Mouse (Mus musculus) intestine, embryonic 15.5 days (tissue): ENCODE data around the gene Rps6kb2. TPM values are rescaled to one million over a fixed set of nuclear protein-coding genes. Genes with fewer than 3 reads are reported as not detected.

Experiments
- ATAC-seq: fragments of 200-750 bp; cut with Nextera tagmentation; 2 replicates; pipeline ENCODE4 v1.8.0; 2017; ENCODE audit warnings: moderate TSS enrichment, moderate library complexity
- H3K27ac ChIP-seq: fragments of 300-500 bp; sonication (generic); 2 replicates; pipeline ENCODE4 v1.5.1; 2015; ENCODE audit warnings: mild to moderate bottlenecking, inconsistent platforms
- H3K27me3 ChIP-seq: fragments of 300-500 bp; sonication (generic); replicated peaks from 2 replicates; pipeline ENCODE4 v1.6.1; 2015; ENCODE audit warnings: inconsistent platforms
- H3K36me3 ChIP-seq: fragments of 300-500 bp; sonication (generic); 2 replicates; pipeline ENCODE4 v1.6.1; 2015; ENCODE audit warnings: inconsistent platforms
- H3K4me1 ChIP-seq: fragments of 300-500 bp; sonication (generic); replicated peaks from 2 replicates; pipeline ENCODE4 v1.6.1; 2015; ENCODE audit warnings: inconsistent platforms
- H3K4me2 ChIP-seq: fragments of 300-500 bp; sonication (generic); replicated peaks from 2 replicates; pipeline ENCODE4 v1.6.1; 2015; ENCODE audit warnings: mild to moderate bottlenecking, inconsistent platforms
- H3K4me3 ChIP-seq: fragments of 300-500 bp; sonication (generic); replicated peaks from 2 replicates; pipeline ENCODE4 v1.5.1; 2015; ENCODE audit warnings: inconsistent platforms
- H3K9ac ChIP-seq: fragments of 300-500 bp; sonication (generic); 2 replicates; pipeline ENCODE4 v1.6.1; 2015; ENCODE audit warnings: inconsistent platforms
- H3K9me3 ChIP-seq: fragments of 300-500 bp; sonication (generic); 2 replicates; pipeline ENCODE4 v1.6.1; 2016; ENCODE audit warnings: inconsistent platforms
- WGBS: fragments of 180-500 bp; shearing (Covaris S2); methylation state at CpG from one replicate; pipeline ENCODE4 v1.1.7; 2015; 5-methylcytosine and 5-hydroxymethylcytosine counted together
- polyA plus RNA-seq: library from polyadenylated mRNA; unstranded; fragments of >200 nt; fragmentation: Nextera tagmentation; extraction: Ambion mirVana; gene quantifications from 2 replicates; pipeline ENCODE4 v1.2.1, GENCODE M21; 2015

The Rps6kb2 gene
- 40.7 and 41.9 TPM in 2 replicates for polyA plus RNA-seq

- Histone ChIP-seq H3K9me3 (no peaks in the 10 kb centered on the region), H3K4me1 (peaks cover 10% of the 10 kb centered on the region), H3K9ac (peak within 1 kb of the TSS; percentile 72), H3K27me3 (no peaks in the 10 kb centered on the region), H3K36me3 (peaks cover 10% of the 10 kb centered on the region), H3K27ac (peak within 1 kb of the TSS; percentile 64; the same call in 1 of the 2 replicates), H3K4me2 (peak within 1 kb of the TSS; percentile 87), H3K4me3 (peak within 1 kb of the TSS; percentile 77)
- WGBS, result 6% methylated on average over 42 of the region's 42 CpGs
- ATAC-seq, result peak; percentile 90
These were observed at the start of gene Rps6kb2 for GRCm38 (mm10) chr19:4162646-4163542. Gene Rps6kb2 (minus strand): TSS chr19:4163354.

- Histone ChIP-seq H3K36me3 (no peaks in the 10 kb centered on the region), H3K4me1 (peaks cover 42% of the 10 kb centered on the region), H3K9me3 (no peaks in the 10 kb centered on the region), H3K27me3 (0 out of 2 replicates have a peak, but pooled peaks cover 3% of the 10 kb centered on the region), H3K4me2 (no peak overlapping the region), H3K9ac (peak overlapping the region; percentile 5; the same call in 1 of the 2 replicates), H3K4me3 (no peak overlapping the region), H3K27ac (no peak overlapping the region)
- WGBS, result 66% methylated on average over 4 of the region's 4 CpGs
- ATAC-seq, result no peak
These were observed 48.9 kb upstream of the Rps6kb2 start for GRCm38 (mm10) chr19:4211891-4212588.

GRCm38 (mm10) chr19:4208563-4208962 lies 45.4 kb upstream of the Rps6kb2 start:
- peaks cover 20% of the 10 kb centered on the region for H3K4me1 ChIP-seq
- WGBS, result 67% methylated on average over 5 of the region's 5 CpGs
- ATAC-seq, result no peak

DNA sequence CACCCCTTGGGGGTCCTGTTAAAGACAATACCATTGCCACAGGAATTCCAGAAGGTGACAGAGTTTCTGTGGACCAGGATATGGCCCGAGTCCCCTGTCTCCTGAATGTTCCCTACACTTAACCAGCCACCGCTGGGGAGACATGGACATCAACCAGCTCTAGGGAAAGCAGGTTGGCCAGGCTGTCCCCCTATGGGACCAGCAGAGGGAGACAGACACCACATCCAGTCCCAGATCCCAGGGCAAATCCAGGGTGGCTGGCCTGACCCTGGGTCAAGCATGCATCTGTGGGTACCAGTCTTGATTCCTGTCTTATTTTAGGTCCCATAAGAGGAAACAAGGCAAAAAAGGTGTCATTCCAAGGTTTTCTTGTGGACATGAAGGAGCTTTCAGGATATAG lies 43.8 kb upstream of the Rps6kb2 start:
- no peaks in the 10 kb centered on the region for H3K36me3 ChIP-seq

More at GRCm38 (mm10) chr19:4208563-4208962, 45.4 kb upstream of the Rps6kb2 start:
- Histone ChIP-seq H3K36me3 (no peaks in the 10 kb centered on the region), H3K4me3 (no peak overlapping the region), H3K9ac (no peak overlapping the region), H3K9me3 (no peaks in the 10 kb centered on the region), H3K4me2 (no peak overlapping the region), H3K27ac (no peak overlapping the region), H3K27me3 (peaks cover 3% of the 10 kb centered on the region; the same call in 1 of the 2 replicates)

DNA sequence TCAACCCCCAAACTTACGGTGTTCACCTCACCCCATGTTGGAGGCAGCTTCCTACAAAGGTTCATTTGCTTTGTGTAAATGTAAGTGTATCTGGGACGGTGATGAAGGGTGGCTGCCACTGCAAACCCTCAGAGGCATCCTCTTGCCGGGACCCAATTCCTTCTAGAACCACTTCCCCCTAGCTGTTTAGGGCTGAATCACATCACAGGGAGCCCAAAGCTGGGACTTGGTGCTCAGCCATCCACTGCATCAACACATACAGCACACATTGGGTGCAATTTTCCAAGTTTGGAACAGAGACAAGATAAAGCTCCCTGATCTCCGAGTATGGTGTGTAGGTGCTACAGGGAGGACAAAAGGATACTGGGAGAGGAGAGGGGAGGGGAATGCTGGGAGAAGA lies 41.7 kb upstream of the Rps6kb2 start:
- Histone ChIP-seq H3K4me2 (no peak overlapping the region), H3K27me3 (no peaks in the 10 kb centered on the region; the same call in 1 of the 2 replicates), H3K9ac (no peak overlapping the region), H3K4me3 (no peak overlapping the region), H3K9me3 (no peaks in the 10 kb centered on the region), H3K4me1 (peaks cover 23% of the 10 kb centered on the region), H3K36me3 (no peaks in the 10 kb centered on the region), H3K27ac (no peak overlapping the region)
- no peak for ATAC-seq
- 58% methylated on average over 4 of the region's 4 CpGs for WGBS

More for the DNA sequence above, 43.8 kb upstream of the Rps6kb2 start:
- 2% methylated on average over 2 of the region's 2 CpGs for WGBS
- Histone ChIP-seq H3K4me2 (no peak overlapping the region), H3K9me3 (no peaks in the 10 kb centered on the region), H3K27me3 (no peaks in the 10 kb centered on the region; the same call in 1 of the 2 replicates), H3K4me1 (peaks cover 11% of the 10 kb centered on the region), H3K27ac (no peak overlapping the region), H3K9ac (no peak overlapping the region), H3K4me3 (no peak overlapping the region)
- ATAC-seq, result peak; percentile 61

GRCm38 (mm10) chr19:4203604-4204326 lies 40.6 kb upstream of the Rps6kb2 start:
- WGBS, result 66% methylated on average over 13 of the region's 13 CpGs
- H3K36me3 ChIP-seq, result peaks cover 5% of the 10 kb centered on the region
- ATAC-seq, result no peak
- H3K4me2 ChIP-seq, result no peak overlapping the region
- no peaks in the 10 kb centered on the region; the same call in 1 of the 2 replicates for H3K27me3 ChIP-seq
- no peak overlapping the region for H3K9ac ChIP-seq
- no peak overlapping the region for H3K27ac ChIP-seq
- no peak overlapping the region for H3K4me3 ChIP-seq
- H3K9me3 ChIP-seq, result no peaks in the 10 kb centered on the region
- H3K4me1 ChIP-seq, result peaks cover 20% of the 10 kb centered on the region

DNA sequence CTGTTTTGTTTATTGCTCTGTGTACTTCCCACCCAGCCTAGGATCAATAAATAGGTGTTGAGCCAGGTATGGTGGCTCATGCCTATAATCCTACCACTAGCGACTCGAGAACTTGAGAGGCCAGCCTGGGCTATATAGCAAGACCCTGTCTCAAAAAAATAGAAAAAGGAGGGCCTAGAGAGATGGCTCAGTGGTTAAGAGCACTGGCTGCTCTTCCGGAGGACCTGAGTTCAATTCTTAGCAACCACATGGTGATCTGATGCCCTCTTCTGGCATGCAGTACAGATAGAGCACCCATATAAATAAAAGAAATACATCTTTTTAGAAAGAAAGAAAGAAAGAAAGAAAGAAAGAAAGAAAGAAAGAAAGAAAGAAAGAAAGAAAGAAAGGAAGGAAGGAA lies 40.0 kb upstream of the Rps6kb2 start:
- no peak for ATAC-seq
- Histone ChIP-seq H3K4me1 (peaks cover 17% of the 10 kb centered on the region), H3K9ac (no peak overlapping the region), H3K4me2 (no peak overlapping the region), H3K27me3 (no peaks in the 10 kb centered on the region; the same call in 1 of the 2 replicates), H3K36me3 (peaks cover 8% of the 10 kb centered on the region), H3K27ac (no peak overlapping the region), H3K4me3 (no peak overlapping the region), H3K9me3 (no peaks in the 10 kb centered on the region)
- WGBS, result 70% methylated on average over 3 of the region's 3 CpGs

GRCm38 (mm10) chr19:4202149-4202548 lies 39.0 kb upstream of the Rps6kb2 start:
- ATAC-seq, result peak; percentile 5; the same call in 1 of the 2 replicates

GRCm38 (mm10) chr19:4201291-4201909 lies 38.2 kb upstream of the Rps6kb2 start, which contains the start of gene Rad9a:
Gene Rad9a (minus strand): TSS chr19:4201662.
- Histone ChIP-seq H3K9me3 (no peaks in the 10 kb centered on the region), H3K4me3 (peak within 1 kb of the TSS; percentile 56), H3K4me2 (peak within 1 kb of the TSS; percentile 91), H3K27ac (peak within 1 kb of the TSS; percentile 66), H3K9ac (peak within 1 kb of the TSS; percentile 69), H3K36me3 (peaks cover 8% of the 10 kb centered on the region), H3K27me3 (no peaks in the 10 kb centered on the region; the same call in 1 of the 2 replicates), H3K4me1 (peaks cover 30% of the 10 kb centered on the region)
- ATAC-seq, result peak; percentile 90
- WGBS, result under 1% methylated on average over 34 of the region's 34 CpGs

More at GRCm38 (mm10) chr19:4202149-4202548, 39.0 kb upstream of the Rps6kb2 start:
- WGBS, result 31% methylated on average over 7 of the region's 7 CpGs
- Histone ChIP-seq H3K4me2 (peak overlapping the region; percentile 91), H3K27me3 (no peaks in the 10 kb centered on the region; the same call in 1 of the 2 replicates), H3K9me3 (no peaks in the 10 kb centered on the region), H3K4me3 (peak overlapping the region; percentile 56), H3K9ac (peak overlapping the region; percentile 66), H3K27ac (no peak overlapping the region), H3K36me3 (peaks cover 8% of the 10 kb centered on the region), H3K4me1 (peaks cover 22% of the 10 kb centered on the region)

GRCm38 (mm10) chr19:4197180-4197579 lies 34.0 kb upstream of the Rps6kb2 start:
- no peak for ATAC-seq
- H3K9me3 ChIP-seq, result no peaks in the 10 kb centered on the region
- peaks cover 51% of the 10 kb centered on the region for H3K4me1 ChIP-seq
- H3K36me3 ChIP-seq, result peaks cover 32% of the 10 kb centered on the region
- no peak overlapping the region for H3K4me3 ChIP-seq
- H3K4me2 ChIP-seq, result no peak overlapping the region
- H3K9ac ChIP-seq, result 0 out of 2 replicates have a peak overlapping the region, but pooled peaks have one; percentile 5
- H3K27ac ChIP-seq, result peak overlapping the region; percentile 73; the same call in 1 of the 2 replicates
- no peaks in the 10 kb centered on the region for H3K27me3 ChIP-seq
- 74% methylated on average over 3 of the region's 3 CpGs for WGBS

DNA sequence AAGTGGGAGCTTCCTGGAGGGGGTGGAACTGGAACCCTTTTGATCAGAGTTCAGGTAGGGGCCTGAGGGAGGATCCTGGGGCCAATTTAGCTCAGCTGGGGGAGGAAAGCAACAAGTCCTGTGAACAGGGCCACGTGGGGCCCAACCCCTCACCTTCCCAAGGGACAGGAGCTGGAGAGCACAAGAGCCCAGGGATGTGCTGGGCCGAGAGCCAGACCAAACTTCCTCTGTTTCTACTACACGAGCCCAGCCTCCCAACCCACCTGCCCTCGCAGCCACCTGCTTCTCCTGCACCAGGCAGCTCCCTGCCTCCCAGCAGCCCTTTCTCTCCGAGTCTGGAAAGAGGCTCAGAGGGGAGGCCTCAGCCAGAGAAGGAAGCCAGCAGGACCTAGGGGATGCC lies 33.4 kb upstream of the Rps6kb2 start:
- peak overlapping the region; percentile 73 for H3K27ac ChIP-seq
- H3K36me3 ChIP-seq, result peaks cover 32% of the 10 kb centered on the region
- H3K9ac ChIP-seq, result 0 out of 2 replicates have a peak overlapping the region, but pooled peaks have one; percentile 5
- WGBS, result 20% methylated on average over 5 of the region's 5 CpGs
- H3K27me3 ChIP-seq, result no peaks in the 10 kb centered on the region
- H3K4me2 ChIP-seq, result peak overlapping the region; percentile 22
- no peak overlapping the region for H3K4me3 ChIP-seq
- ATAC-seq, result no peak
- H3K9me3 ChIP-seq, result no peaks in the 10 kb centered on the region
- H3K4me1 ChIP-seq, result peaks cover 48% of the 10 kb centered on the region
